Mouse (Mus musculus): ENCODE measurements around the gene Ndufb4.
"Not testable (repeated sequence)": the region's sequence is repeated elsewhere in the genome, so short reads cannot be mapped to it uniquely, and the experiment has no call there.

Ndufb4 gene

GRCm38 (mm10) chr16:37644486-37644885, 9.8 kb downstream of the Ndufb4 start:
- in situ Hi-C loops (cut with MboI, MseI): no loop called here

GRCm38 (mm10) chr16:37640522-37640921, 13.7 kb downstream of the Ndufb4 start:
- in situ Hi-C loops (cut with MboI, MseI): not testable (repeated sequence)

GRCm38 (mm10) chr16:37637802-37638201, 16.5 kb downstream of the Ndufb4 start:
- in situ Hi-C loops (cut with MboI, MseI): no loop called here

- in situ Hi-C loops (cut with MboI, MseI): no loop called here
Observed at GRCm38 (mm10) chr16:37636107-37636506, 18.1 kb downstream of the Ndufb4 start.

GRCm38 (mm10) chr16:37635095-37635494, 19.2 kb downstream of the Ndufb4 start:
- in situ Hi-C loops (cut with MboI, MseI): no loop called here

- in situ Hi-C loops (cut with MboI, MseI): no loop called here
Observed at GRCm38 (mm10) chr16:37634578-37634977, 19.7 kb downstream of the Ndufb4 start.

GRCm38 (mm10) chr16:37629011-37629410, 25.2 kb downstream of the Ndufb4 start:
- in situ Hi-C loops (cut with MboI, MseI): loop anchor here in 1 of 2 experiments (10.0 kb wide), 1 partner anchor 1924 kb away; no protein-coding TSS in a partner anchor

- in situ Hi-C loops (cut with MboI, MseI): loop anchor here in 1 of 2 experiments (10.0 kb wide), 1 partner anchor 1924 kb away; no protein-coding TSS in a partner anchor
Observed at GRCm38 (mm10) chr16:37628336-37628735, 25.9 kb downstream of the Ndufb4 start.

GRCm38 (mm10) chr16:37626388-37626949, 27.8 kb downstream of the Ndufb4 start:
- in situ Hi-C loops (cut with MboI, MseI): loop anchor here in 1 of 2 experiments (10.0 kb wide), 1 partner anchor 1922 kb away; no protein-coding TSS in a partner anchor

GRCm38 (mm10) chr16:37622919-37623318, 31.3 kb downstream of the Ndufb4 start:
- in situ Hi-C loops (cut with MboI, MseI): loop anchor here in 1 of 2 experiments (10.0 kb wide), 1 partner anchor 1918 kb away; no protein-coding TSS in a partner anchor

GRCm38 (mm10) chr16:37622403-37622802, 31.9 kb downstream of the Ndufb4 start:
- in situ Hi-C loops (cut with MboI, MseI): loop anchor here in 1 of 2 experiments (10.0 kb wide), 1 partner anchor 1918 kb away; no protein-coding TSS in a partner anchor

GRCm38 (mm10) chr16:37617695-37618094, 36.6 kb downstream of the Ndufb4 start:
- in situ Hi-C loops (cut with MboI, MseI): no loop called here

- in situ Hi-C loops (cut with MboI, MseI): no loop called here
Observed at GRCm38 (mm10) chr16:37616104-37616503, 38.1 kb downstream of the Ndufb4 start.

GRCm38 (mm10) chr16:37615429-37615828, 38.8 kb downstream of the Ndufb4 start:
- in situ Hi-C loops (cut with MboI, MseI): no loop called here

- in situ Hi-C loops (cut with MboI, MseI): loop anchor here in 1 of 2 experiments (5.0 kb wide), 1 partner anchor 42 kb away; no protein-coding TSS in a partner anchor
Observed at GRCm38 (mm10) chr16:37614540-37614939, 39.7 kb downstream of the Ndufb4 start.

- in situ Hi-C loops (cut with MboI, MseI): loop anchor here in 1 of 2 experiments (5.0 kb wide), 1 partner anchor 40 kb away; no protein-coding TSS in a partner anchor
Observed at GRCm38 (mm10) chr16:37612013-37612412, 42.2 kb downstream of the Ndufb4 start.

GRCm38 (mm10) chr16:37611072-37611471, 43.2 kb downstream of the Ndufb4 start:
- in situ Hi-C loops (cut with MboI, MseI): loop anchor here in 1 of 2 experiments (5.0 kb wide), 1 partner anchor 39 kb away; no protein-coding TSS in a partner anchor

GRCm38 (mm10) chr16:37610333-37610732, 43.9 kb downstream of the Ndufb4 start:
- in situ Hi-C loops (cut with MboI, MseI): loop anchor here in 1 of 2 experiments (5.0 kb wide), 1 partner anchor 38 kb away; no protein-coding TSS in a partner anchor

- in situ Hi-C loops (cut with MboI, MseI): no loop called here
Observed at GRCm38 (mm10) chr16:37604243-37604642, 50.0 kb downstream of the Ndufb4 start.

- in situ Hi-C loops (cut with MboI, MseI): no loop called here
Observed at GRCm38 (mm10) chr16:37603431-37603830, 50.8 kb downstream of the Ndufb4 start.

GRCm38 (mm10) chr16:37599326-37599725, 54.9 kb downstream of the Ndufb4 start:
- in situ Hi-C loops (cut with MboI, MseI): no loop called here

- in situ Hi-C loops (cut with MboI, MseI): no loop called here
Observed at GRCm38 (mm10) chr16:37598463-37598862, 55.8 kb downstream of the Ndufb4 start.

- in situ Hi-C loops (cut with MboI, MseI): no loop called here
Observed at GRCm38 (mm10) chr16:37597412-37597811, 56.8 kb downstream of the Ndufb4 start.
